Mouse (Mus musculus): ENCODE data around the gene Dscam.

DNA sequence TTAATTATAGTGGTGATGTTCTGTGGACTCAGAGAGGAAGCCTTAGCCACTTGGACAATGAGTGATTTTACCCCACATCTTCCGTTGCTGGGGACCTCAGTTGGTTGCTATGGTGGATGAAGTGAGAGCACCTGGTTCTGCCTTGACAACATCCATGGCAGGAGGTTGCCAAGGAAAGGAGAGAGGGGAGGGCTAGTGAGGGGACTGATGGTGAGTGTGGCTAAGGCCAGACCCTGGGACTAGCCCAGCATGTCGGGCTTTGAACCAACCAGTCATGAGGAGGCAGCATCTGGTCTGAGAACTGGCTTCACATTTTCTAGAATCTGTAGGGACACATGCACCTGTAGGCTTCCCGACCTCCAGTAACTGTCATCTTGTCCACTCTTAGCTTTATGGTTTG, 439.7 kb downstream of the Dscam start:
- TF ChIP-seq CTCF (IDR thresholded peaks at IDR 0.05; ENCODE audit: extremely low read depth, insufficient read depth, insufficient read length, insufficient replicate concordance) (no peak), POLR2A (IDR thresholded peaks at IDR 0.05; ENCODE audit: low read depth, low read length) (no peak)
